Mouse (Mus musculus) urinary bladder, postnatal 25 days (tissue): ENCODE measurements around the gene Fam71f2.

Source experiments
- DNase-seq: peaks from one replicate; pipeline ENCODE4 v3.0.0; 2022; ENCODE audit warnings: low spot score

Fam71f2 gene

GRCm38 (mm10) chr6:29278513-29279267 lies 703 bp upstream of the Fam71f2 start:
- peak; percentile 32 for DNase-seq

GRCm38 (mm10) chr6:29280671-29281070 lies 1.3 kb downstream of the Fam71f2 start:
- DNase-seq = no peak

- DNase-seq = no peak
These were observed 7.5 kb downstream of the Fam71f2 start for GRCm38 (mm10) chr6:29286870-29287269.

- DNase-seq = no peak
These were observed 8.1 kb downstream of the Fam71f2 start for GRCm38 (mm10) chr6:29287481-29287880.

- DNase-seq = no peak
These were observed 8.6 kb downstream of the Fam71f2 start for GRCm38 (mm10) chr6:29287944-29288343.

GRCm38 (mm10) chr6:29288651-29289050 lies 9.3 kb downstream of the Fam71f2 start:
- no peak for DNase-seq

GRCm38 (mm10) chr6:29299112-29299511 lies 19.7 kb downstream of the Fam71f2 start:
- no peak for DNase-seq

- no peak for DNase-seq
These were observed 23.9 kb downstream of the Fam71f2 start for GRCm38 (mm10) chr6:29303251-29303650.

GRCm38 (mm10) chr6:29303726-29304125 lies 24.3 kb downstream of the Fam71f2 start:
- no peak for DNase-seq

GRCm38 (mm10) chr6:29305462-29305861 lies 26.1 kb downstream of the Fam71f2 start:
- no peak for DNase-seq

GRCm38 (mm10) chr6:29308846-29309605 lies 29.6 kb downstream of the Fam71f2 start:
- no peak for DNase-seq

- no peak for DNase-seq
These were observed 34.4 kb downstream of the Fam71f2 start for GRCm38 (mm10) chr6:29313690-29314202.

- no peak for DNase-seq
These were observed 37.9 kb downstream of the Fam71f2 start for GRCm38 (mm10) chr6:29317286-29317685.

GRCm38 (mm10) chr6:29317941-29318340 lies 38.5 kb downstream of the Fam71f2 start:
- no peak for DNase-seq

GRCm38 (mm10) chr6:29318879-29319278 lies 39.5 kb downstream of the Fam71f2 start, which contains the start of gene Fam71f1:
Gene Fam71f1, plus strand, starts transcription at chr6:29319140.
- no peak for DNase-seq

GRCm38 (mm10) chr6:29321586-29321985 lies 42.2 kb downstream of the Fam71f2 start:
- no peak for DNase-seq

GRCm38 (mm10) chr6:29322147-29322546 lies 42.8 kb downstream of the Fam71f2 start:
- DNase-seq = no peak

GRCm38 (mm10) chr6:29322735-29323134 lies 43.3 kb downstream of the Fam71f2 start:
- DNase-seq = no peak

- DNase-seq = no peak
These were observed 47.6 kb downstream of the Fam71f2 start for GRCm38 (mm10) chr6:29326961-29327360.

GRCm38 (mm10) chr6:29329514-29329913 lies 50.1 kb downstream of the Fam71f2 start:
- no peak for DNase-seq
